Mouse (Mus musculus) kidney, postnatal 14 days (tissue): ENCODE measurements around the gene Sufu.

ENCODE experiments used
- DNase-seq: peaks from one replicate; pipeline ENCODE4 v3.0.0; 2022; ENCODE audit warnings: mixed read lengths

The Sufu gene

DNA sequence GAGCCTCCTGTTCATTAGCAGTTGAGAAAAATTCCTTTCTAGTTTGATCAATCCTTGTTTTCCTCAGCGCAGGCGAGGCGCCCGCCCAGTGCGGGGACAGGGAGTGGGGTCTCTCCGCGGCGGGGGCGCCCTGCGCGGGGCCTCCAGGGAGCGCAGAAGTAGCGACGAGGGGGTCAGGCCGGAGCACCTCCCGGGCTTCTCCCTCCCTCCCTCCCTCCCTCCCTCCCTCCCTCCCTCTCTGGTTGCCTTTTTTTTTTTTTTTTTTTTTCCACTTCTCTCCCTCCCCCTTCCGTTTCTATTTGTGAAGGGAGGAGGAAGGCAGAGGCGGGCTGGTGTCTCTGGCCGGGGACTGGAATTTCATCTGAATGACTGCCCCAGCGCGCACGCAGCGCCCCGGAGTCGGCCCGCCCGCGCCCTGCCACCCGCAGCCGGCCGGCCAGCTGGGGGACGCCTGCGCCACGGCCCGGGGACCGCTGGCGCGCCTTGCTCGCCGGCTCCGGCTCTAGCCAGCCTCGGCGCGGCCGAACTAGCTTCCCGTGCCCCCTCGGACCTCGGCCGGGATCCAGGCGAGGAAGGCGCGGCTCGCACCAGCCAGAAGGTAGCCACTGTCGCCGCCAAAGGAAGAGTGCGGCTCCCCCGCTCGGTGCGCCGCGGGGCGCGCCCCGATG is 104.8 kb downstream of the Sufu start, which contains the start of gene Trim8:
Gene Trim8 (plus strand): TSS at position 302 of the 668 bp plus-strand sequence.
- peak; percentile 91 for DNase-seq

GRCm38 (mm10) chr19:46502069-46502455 is 105.4 kb downstream of the Sufu start:
- peak; percentile 86 for DNase-seq

DNA sequence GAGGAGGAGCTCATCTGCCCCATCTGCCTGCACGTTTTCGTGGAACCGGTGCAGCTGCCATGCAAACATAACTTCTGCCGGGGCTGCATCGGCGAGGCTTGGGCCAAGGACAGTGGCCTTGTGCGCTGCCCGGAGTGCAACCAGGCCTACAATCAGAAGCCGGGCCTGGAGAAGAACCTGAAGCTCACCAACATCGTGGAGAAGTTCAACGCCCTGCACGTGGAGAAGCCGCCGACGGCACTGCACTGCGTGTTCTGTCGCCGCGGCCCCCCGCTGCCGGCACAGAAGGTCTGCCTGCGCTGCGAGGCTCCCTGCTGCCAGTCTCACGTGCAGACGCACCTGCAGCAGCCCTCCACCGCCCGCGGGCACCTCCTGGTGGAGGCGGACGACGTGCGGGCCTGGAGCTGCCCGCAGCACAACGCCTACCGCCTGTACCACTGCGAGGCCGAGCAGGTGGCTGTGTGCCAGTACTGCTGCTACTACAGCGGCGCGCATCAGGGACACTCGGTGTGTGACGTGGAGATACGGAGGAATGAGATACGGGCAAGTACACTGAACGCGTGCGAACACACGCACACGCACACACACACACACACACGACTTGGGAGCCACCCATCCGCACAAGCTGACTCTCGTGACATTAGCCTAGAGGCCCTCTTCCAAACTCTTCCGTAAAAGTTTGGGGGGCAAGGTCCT is 105.9 kb downstream of the Sufu start:
- DNase-seq = peak; percentile 89

DNA sequence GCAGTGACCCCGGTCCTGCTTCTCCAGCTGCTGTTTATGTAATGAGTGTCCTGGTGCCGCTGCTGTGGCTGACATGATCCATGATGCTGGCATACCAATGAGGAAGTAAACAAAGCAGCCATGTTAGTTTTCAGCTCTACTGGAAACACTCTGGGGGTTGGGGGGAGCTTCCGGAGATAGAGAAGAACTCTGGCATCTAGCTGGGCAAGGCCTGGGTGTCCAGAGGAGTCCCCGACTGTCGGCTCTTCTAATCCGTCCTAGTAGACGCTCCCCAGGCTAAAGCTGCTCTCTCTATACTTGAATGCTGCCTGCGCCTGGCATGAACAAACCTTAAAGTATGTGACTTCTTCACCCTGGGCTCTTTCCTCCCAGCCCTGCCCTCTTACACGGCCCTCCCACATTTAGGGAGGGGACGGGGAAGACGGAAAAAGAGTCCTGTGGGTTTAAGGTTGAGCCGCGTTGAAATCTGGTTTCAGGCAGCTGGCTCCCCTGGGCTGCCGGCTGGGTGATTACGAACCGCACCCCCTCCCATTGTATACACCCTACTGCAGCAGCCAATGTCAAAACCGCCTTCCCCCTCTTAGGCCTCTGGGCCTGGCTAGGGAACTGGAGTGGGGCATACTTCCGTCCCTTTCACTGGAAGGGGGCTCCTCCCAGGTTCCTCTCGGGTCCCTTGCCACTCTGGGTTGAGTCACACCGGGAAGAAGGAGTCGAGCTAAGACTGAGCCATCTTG is 106.8 kb downstream of the Sufu start:
- DNase-seq = peak; percentile 90

- DNase-seq = peak; percentile 78
These were observed 107.4 kb downstream of the Sufu start for GRCm38 (mm10) chr19:46504085-46504552.

DNA sequence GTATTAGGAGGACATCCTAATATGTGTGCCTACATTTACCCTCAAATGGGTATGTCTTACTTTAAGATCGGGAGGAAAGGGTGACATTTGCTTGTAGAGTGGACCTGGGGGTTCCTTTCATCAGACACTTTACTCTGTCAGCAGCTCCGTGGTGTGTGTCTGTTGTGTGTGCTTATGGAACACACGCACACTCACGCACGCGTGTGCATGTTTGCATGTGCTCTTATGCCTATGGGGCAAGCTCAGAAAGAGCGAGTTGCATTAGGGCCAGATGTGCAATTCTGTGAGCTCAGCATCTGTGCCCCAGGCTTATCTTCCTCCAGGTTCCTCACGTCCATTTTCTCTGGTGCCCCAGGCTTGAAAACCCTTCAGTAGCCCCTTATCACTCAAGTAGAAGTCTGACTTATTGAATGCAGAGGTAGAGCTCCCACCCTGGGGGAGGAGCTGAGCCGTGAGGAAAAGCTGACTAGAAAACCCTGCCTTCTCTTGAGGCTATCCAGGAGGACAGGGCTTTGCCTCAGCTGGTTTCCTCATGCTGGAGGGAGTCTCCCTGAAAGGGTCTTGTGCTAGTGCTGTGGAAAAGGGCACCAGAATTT is 108.2 kb downstream of the Sufu start:
- no peak for DNase-seq

DNA sequence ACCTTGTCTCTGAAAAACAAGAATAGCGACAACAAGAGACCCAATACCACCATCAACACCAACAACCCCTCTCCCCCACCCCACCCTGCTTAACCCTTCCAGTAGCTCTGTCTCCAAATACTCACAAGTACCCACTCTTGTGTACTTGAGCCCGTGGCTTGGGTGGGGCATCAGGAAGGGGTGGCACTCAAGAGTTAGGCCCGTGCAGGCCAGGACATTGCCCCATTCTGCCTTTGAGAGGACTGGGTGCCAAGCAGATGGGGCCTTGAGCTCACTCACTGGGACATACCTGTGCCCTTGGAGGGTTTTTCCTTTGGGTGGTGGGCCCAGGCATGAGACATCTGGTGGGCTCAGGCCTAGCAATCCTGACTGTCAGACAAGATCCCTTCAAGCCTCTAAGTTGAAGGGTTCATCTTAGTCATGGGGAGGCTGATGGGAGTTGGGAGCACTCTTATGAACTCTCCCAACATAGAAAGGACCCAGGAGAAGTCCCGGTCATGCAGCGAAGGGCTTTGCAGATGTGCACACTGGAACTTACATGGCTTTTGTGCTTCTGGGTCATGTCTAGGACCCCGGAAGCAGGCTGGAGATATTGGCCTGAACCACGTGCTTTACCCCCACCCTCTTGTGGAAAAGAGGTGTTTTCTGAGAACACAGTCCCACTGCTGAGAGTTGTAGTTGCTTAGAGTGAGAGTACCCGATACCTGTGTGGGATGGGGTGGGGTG is 109.1 kb downstream of the Sufu start:
- no peak for DNase-seq

DNA sequence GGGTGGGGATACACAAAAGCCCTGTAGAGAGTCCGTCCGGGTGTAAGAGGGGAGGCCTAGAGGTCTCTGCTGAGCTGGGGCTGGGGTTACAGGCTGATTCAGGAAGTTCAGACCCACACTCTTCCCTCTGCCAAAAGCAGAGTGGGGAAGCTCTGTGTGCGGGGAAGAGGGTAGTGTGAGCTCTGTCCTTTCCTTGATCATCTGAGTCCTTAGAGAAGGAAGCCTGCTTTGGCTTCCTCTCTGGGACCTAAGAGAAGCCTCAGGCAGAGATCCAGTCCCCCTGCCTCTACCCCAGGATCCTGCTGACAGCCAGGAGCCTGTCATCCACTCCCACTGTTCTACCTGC is 109.6 kb downstream of the Sufu start:
- DNase-seq = no peak

DNA sequence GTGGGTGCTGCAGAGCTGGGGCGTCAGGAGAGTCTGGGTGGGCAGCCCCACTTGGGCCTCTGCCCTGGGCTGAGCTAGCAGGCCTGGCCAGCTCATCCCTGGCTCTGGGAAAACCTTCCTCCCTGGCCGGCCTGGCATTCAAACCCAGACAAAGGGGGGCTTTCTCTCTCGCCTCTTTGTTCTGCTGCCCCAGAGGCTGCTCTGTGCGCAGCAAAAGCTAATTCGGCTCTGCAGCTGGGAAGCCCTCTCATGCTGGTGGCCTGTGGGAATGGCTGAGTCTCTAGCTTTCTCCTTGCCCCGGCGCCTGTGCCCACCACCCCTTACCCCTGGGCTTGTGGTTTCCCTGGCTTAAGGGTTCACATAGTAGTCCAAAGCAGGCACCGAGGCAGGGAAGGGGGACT is 110.5 kb downstream of the Sufu start:
- DNase-seq = no peak

DNA sequence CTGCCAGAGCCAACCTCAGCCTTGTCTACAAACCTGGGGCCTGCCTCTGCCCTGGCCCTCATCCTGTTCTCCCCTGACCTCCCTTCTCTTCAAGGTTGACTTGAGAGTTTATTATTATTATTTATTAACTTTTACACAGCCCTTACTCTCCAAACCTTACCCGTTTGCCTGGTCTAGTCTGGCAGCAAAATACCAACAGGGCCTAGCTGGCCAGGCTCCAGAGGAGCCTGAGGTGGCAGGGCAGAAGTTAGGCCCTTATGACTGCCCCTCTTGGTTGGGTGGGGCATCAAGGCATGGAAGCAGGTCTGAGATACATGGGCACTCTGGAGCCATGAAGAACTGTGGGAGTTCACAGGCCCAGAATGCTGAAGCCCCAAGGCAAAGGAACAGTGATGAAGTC is 111.1 kb downstream of the Sufu start:
- peak; percentile 90 for DNase-seq

DNA sequence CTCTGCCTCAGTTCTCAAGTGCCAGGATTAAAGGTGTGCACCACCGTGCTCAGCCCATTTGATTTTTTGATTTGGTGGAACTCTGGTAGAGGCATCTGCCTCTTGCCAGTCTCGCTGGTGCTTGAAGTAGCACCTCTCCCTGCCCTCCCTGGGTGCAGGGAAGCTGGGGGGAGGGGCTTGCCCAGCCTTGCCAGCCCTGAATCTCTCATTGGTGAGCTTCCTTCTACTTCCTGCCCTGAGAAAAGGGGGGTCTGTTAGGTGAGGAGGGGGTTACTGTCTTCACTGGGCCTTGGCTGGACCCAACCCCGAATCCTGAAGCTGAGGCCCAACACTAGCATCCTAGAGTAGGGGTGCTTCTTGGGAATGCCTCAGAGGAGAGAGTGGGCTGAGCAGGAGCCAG is 112.0 kb downstream of the Sufu start:
- no peak for DNase-seq

DNA sequence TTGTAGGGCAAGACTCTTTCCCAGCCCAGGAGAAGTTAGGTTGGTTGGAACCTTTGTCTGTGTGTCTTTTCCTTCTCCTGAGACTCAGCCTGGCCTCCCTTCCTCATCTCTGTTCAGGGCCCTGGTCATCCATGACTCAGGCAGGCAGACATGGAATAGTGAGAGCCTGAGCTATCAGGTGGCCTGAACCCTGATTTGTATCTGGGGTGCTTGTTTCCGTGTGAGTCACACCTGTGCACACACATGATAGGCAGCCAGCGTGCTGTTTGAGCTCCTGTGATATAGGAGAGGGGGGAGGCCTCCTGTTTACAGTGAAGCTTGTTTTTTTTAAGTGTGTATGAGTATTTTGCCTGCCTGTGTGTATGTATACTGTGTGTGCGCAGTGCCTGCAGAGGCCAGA is 112.5 kb downstream of the Sufu start:
- DNase-seq = no peak

GRCm38 (mm10) chr19:46509736-46510135 is 113.0 kb downstream of the Sufu start:
- no peak for DNase-seq

GRCm38 (mm10) chr19:46510401-46510800 is 113.7 kb downstream of the Sufu start:
- DNase-seq = no peak

DNA sequence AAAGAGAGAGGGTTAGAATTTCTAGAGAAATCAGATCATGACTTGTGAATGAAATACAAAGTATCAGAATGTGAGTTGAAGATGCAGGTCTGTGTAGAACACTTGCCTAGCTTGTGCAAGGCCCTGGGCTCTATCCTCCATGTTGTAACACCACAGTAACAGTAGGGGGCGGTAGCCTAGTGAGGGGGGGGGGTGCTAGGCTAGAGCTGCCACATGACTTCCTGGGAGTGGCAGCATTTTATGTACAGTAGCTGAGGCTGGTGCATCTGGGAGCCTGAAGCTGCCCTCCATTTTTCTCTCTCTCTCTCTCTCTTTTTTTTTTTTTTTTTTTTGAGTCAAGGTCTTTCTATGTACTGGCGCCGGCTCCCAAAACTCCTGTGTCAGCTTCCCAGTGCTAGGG is 114.1 kb downstream of the Sufu start:
- DNase-seq = no peak

- DNase-seq = peak; percentile 69
These were observed 114.6 kb downstream of the Sufu start for GRCm38 (mm10) chr19:46511263-46511662.

GRCm38 (mm10) chr19:46514387-46514786 is 117.7 kb downstream of the Sufu start:
- DNase-seq = no peak

- no peak for DNase-seq
These were observed 118.7 kb downstream of the Sufu start for GRCm38 (mm10) chr19:46515287-46515821.

- DNase-seq = peak; percentile 15
These were observed 120.2 kb downstream of the Sufu start for GRCm38 (mm10) chr19:46516667-46517528.

- DNase-seq = peak; percentile 39
These were observed 121.0 kb downstream of the Sufu start for GRCm38 (mm10) chr19:46517529-46518351.
